Mouse (Mus musculus): ENCODE measurements around the gene Ptprn2.
"Not testable (repeated sequence)": the region's sequence is repeated elsewhere in the genome, so short reads cannot be mapped to it uniquely, and the experiment has no call there.

The Ptprn2 gene

DNA sequence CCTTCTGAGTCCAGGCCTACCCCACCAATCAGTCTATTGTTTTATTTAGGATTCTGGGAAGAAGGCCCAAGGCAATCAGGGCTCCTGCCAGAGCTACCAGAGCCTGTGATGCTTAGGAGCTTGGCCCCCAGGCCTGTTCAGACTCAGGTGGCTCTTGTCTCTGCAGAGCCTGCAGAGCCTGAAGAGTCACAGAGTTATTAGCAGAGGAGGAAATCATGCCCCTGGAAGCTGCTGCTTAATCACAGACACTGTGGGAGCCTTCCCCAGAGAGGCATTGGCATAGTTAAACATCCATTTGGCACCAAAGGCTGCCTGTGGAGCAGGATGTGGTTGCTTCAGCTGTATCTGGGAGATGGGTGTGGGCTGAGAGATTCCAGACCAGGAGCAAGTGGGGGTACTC is 30.3 kb downstream of the Ptprn2 start:
- no peak for DNase-seq

DNA sequence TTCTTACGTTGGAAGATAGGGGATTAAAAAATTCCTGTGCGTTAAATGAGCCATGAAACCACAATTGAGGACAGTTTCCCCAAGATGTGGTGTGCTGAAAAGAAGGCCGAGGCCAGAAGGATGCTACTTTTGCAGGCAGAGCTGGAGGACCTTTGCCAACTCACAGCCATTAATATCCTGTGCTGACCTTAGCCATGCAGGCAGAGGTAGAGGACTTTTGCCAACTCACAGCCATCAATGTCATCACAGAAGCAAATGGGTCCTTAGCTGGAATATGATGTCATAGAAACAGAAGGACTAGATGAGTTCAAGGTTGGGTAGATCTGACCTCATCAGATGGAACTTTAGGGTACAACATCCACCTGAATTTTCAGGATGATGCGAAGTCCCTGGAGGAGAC is 43.3 kb downstream of the Ptprn2 start:
- no peak for DNase-seq

DNA sequence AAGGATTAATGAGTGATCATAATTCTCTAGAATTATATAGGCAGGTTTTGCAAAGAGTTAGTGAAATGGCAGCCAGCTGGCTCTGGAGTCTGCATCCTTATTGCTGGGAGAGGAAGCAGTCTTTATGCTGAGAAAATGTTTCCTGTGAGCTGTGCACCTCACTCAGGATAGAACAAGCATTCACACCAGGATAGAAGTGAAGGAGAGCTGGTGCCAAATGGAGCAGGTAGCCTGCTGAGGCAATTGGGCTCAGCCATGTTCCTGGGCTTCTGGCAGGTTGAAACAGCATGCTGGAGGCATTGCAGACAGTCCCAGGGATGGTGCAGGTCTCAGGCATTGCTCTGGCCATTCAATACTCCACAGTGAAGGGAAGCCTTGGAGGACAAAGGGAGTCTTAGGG is 47.8 kb downstream of the Ptprn2 start:
- DNase-seq = no peak

DNA sequence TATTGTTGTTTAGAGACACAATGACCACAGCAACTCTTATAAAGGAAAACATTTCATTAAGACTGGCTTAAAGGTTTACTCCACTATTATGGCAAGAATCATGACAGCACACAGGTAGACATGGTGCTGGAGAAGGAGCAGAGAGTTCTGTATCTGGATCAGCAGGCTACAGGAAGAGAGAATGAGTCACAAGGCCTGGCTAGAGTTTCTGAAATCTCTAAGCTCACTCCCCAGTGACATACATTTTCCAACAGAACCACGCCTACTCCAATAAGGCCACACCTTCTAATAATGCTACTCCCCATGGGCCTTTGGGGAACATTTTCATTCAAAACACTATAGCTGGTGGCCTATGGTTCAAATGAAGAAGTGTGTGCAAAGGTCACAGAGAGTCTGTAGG is 53.8 kb downstream of the Ptprn2 start:
- DNase-seq = no peak

DNA sequence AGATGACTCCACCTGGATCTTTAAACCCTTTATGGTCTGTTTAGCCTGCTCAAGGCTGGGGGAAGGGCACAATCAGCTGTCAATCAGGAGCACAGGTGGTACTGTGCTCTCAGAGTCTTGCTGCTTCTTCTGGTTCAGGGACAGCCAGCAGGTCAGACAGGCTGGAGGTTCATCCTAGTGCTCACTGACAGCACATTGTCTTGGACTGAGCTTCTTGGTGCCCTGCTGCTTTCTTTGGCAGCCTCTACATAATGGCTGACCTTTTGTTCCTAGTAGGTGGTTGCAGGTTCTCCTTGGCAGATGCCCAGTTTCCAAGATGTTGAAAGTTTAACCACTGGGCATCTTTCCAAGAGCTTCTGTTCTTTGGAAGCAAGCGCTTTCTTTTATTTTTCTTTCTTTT is 55.1 kb downstream of the Ptprn2 start:
- DNase-seq = no peak

DNA sequence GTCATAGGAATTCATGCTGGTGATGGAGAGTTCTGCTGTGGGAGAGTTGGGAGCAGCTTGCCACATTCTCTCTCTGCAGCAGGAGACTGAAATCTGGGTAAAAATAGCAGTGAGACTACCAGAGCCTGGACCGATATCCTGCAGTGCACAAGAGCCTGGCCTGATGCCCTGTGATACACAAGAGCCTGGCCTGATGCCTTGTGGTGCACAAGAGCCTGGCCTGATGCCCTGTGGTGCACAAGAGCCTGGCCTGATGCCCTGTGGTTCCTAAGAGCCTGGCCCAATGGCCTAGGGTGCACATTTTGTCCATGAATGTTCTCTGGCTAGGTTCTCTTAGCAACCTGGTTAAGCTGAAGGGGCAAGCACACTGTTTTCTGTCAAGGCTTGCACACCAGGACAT is 64.5 kb downstream of the Ptprn2 start:
- DNase-seq = no peak

DNA sequence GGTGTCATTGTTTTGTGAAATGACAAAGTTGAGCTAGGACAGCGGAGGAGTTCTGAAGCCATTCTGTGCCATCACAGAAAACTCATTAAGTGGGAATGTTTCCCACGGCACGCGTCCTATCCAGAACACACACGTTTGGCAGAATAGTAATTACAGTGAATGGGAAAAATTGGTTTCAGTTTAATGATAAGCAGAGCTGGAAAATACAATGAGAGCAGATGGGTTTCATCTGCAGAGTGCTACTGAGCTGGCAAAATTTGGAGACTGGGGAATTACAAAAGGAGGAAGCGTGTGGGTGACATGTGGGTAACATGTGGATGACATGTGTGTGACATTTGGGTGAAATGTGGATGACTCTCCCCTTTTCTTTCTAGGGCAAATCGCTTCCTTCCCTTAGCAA is 66.0 kb downstream of the Ptprn2 start:
- DNase-seq = no peak

DNA sequence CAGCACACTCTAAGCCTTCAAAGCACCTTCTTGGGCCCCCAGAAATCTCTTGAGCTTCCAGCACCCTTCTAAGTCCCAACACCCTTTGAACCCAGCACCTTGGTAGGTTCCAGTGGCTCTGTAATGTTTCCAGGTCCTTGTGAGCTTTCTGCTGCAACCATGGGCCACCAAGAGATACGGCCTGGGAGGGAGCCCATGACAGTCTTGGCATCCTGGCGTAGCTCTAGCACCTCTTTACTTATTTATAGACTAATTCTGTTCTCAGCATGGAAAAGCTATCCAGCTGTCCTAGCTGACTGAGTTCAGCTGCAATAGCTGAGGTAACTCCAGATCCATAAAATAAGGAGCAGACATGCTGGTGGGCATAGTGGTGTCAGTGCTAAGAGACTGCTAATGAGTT is 66.8 kb downstream of the Ptprn2 start:
- DNase-seq = no peak

DNA sequence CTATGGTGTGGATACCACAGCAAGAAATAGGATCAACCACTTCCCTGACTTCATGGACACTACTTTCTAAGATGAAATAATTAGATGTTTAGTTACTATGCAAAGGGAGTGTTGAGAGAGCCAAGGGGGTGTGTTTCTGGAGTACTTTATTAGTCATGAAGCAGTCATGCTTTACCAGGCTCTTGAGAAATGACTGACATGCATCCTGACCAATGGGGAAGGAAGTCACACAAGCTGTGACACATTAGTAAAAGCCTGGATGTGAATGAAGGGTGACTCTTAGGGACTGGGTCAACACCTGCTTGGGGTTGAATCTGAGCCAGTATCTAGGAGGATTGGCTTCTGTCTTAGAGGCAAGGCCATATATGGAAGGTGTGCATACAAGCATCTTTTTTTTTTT is 67.8 kb downstream of the Ptprn2 start:
- DNase-seq = no peak

DNA sequence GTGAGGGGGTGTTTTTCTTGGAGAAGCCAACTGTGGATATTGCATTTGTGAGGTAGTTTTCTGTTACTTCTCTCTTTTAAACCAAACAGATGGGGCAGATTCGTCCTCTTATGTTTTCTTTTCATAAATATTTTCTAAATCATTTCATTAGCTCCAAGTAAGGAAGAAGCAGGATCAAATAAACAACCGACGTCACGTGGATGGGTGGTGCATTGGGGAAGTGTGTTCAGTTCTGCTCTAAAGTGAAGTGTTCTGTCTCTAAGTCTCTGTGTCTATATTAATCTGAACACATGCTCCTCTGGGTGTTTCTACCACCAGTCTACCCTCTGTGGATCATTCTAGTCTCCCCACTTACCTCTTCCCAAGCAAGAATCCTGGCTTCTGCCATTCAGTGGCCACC is 70.4 kb downstream of the Ptprn2 start:
- DNase-seq = no peak

DNA sequence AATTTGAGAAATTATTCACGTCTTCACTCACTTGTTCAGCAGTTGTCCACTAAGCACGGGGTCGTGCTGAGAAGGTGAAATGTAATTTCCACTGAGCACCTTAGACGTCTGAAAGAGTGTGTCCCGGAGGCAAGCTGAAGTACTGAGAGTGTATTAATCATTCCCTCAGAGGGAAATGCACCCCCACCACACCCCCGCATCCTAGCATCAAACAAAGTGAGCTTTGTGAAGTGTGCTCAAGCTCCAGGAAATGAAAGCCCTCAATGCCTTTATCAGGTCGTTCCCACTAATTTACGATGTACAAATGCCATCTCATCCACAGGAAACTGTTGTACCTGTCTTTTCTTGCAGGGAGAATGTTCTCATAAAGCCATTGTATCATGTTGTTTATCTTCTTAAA is 78.9 kb downstream of the Ptprn2 start:
- no peak for DNase-seq

DNA sequence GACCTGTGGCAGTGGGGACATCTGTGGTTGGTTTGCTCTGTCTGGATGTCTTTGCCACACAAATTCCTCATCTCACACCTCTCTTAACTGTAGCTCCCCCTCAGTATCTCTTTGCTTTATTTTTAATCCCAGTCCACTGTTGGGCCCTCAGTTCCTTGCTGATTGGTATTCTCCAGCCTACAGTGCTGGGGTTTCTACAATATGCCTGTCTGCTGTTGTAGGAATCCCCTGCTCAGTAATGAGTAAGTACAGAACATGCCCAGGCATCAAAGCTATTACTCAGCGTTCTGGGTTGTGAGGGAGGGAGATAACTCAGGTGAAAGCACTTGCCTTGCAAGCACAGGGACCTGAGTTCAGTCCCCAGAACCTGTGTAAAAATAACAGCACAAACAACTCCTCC is 81.2 kb downstream of the Ptprn2 start:
- DNase-seq = no peak

DNA sequence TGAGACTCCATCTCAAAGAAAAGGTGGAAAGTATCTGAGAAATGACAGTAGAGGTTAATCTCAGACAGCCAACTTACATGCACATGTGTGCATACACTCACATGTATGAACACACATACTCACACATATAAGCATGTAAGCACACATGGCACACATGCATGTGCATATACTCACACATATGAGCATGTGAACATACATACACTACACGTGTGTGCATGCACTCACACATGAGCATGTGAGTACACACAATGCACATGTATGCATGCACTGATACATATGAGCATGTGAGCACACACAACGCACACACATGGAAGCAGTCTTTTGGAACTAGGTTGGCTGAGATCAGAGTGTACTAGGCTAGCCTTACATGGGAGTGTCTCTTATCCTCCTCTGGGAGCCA is 81.7 kb downstream of the Ptprn2 start:
- DNase-seq = no peak

DNA sequence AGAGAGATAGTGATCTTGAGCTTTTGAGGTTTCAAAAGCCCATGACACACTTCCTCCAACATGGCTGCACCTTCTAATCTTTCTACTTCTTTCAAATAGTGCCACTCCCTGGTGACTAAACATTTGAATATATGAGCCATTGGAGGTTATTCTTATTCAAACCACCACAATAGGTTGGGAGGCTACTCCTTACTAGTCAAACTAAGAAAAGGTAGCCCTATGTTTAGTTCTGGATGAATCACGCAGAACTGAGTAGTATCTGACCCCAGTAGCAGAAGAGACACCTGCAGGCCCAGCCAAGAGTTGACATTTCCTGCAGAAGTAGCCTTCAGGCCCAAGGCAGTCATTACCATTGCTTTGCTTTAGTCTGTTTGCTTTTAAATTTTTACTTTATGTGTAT is 84.0 kb downstream of the Ptprn2 start:
- DNase-seq = no peak

DNA sequence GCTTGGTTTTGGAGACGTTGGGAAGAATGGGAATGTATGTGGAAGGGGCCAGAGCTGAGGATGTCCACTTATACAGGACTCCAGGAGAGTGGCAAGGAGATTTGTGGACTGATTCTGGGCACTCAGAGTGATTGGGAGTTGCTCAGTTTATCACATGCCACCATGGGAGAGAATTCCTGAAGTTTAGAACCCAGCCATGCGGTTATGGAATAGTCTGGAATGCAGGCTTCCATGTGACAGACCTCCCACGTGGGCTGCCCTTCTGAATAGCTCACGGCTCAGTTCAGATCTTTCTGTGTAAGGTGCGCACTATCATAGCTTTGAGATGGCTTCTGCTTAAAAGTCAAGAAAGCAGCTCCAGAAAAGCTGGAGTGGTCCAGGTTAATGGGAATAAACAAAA is 88.6 kb downstream of the Ptprn2 start:
- DNase-seq = no peak

DNA sequence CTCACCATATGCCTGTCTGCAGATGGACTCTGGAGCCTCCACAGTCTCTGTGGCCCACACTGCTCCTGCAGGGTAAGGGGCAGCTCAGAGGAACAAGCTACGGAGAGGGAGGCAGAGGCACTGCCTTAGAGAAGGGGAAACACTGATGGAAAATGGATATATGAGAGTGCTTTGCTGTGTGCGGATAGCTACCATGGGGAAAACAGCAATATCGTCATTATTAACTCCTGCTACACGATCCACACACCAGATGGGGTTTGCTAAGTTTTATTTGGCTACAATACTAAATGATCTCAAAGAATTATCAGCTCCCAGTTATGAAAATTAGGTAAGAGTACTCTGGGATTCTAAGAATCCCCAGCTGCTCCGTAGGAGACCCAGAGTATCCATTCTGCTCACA is 89.2 kb downstream of the Ptprn2 start:
- DNase-seq = no peak

DNA sequence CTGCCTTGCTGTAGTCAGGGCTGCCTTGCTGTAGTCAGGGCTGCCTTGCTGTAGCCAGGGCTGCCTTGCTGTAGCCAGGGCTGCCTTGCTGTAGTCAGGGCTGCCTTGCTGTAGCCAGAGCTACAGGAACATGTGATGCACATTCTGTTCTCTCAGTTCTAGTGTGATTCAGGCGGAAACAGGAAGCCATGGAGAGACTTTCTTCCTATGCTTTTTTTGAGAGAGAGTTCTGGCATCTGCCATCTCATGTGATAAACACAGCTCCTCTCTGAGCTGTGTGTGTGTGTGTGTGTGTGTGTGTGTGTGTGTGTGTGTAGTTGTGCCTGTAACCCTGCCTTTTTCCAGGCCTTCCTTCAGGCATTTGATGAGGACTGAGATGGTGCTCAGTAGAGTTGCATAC is 92.4 kb downstream of the Ptprn2 start:
- not testable (repeated sequence) for DNase-seq

DNA sequence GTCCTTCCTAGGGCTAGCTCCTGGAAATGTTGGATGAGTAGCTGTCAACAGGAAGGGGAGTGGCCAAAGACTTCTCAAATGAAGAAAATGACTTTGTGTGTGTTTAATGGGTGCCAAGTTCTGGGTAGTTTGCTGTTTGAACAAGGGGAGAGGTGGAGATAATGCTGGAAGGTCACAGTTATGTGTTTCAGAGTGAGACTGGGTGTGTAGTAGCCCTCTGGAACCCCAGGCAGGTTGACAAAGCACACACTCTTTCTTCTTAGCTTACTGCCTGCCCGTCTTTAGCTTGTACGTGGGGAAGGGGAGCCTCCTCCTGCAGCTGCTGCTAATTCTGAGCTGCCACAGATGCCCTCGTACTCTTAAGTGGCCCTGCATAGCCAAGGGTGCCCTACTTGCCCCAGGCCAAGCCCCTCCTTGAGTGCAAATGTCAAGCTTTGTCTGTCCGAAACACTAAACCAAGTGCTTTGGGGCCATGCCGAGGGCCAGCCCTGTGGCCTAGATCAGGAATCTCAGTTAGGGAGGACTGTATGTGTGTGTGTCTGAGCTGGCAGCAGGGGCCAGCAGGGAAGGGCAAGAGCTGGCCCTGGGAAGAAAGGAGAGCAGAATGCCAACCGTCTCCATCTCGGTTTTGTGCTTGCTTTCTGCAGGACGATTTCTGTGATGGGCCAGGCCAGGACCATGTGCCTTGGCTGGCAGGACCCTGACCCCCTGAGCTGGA is 95.5 kb downstream of the Ptprn2 start:
- no peak for DNase-seq

DNA sequence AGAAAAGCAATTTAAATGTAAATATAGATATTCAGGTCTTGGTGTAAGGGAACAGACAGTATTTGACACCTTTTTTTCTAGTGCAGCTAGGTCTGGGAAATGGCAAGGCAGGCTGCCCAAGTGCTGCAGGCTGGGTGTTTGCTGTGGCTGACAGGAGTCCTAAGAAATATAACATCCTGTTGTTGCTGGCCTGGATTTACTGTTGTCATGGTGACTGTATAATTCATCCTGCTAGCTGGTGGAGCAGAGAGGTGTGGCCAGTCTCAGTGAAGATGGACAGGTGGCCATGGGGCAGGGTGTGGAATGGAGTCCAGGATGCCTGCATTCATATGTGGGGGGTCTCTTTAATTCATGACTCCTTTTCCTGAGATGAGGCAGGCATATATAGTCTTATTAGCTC is 96.3 kb downstream of the Ptprn2 start:
- DNase-seq = no peak

DNA sequence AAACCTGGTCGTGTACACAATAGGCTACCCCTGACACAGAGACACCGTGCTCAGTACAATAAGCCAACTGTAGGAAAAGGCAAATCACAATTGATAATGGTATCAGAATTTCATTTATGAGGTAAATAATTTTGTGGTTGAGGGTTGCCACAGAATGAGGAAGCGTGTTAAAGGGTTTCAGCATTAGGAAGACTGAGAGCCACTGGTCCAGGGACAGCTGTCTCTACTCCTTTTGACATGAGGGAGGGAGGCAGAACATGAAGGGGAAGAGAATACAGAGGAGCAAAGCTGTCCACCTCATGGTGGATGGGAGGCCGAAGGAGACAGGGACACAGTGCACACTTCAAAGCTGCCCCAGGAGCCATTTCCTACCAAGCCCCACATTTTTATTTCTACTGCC is 97.3 kb downstream of the Ptprn2 start:
- DNase-seq = no peak

DNA sequence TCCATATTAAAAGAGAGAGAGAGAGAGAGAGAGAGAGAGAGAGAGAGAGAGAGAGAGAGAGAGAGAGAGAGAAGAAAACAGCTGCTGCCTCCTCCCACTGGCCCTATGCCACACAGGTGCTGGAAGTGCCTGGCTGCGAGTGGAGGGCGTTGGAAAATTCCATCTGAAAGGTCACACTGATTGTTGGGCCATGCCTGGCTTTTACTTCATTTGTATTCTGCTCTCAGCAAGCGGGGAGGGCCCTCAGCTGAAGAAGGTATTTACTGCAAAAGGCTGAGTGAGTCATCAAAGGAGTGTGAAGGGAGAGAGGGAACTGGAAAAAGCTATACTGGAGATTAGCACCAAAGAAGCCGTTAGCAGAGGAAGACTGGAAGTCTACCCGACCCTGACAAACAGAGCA is 99.5 kb downstream of the Ptprn2 start:
- DNase-seq = no peak

DNA sequence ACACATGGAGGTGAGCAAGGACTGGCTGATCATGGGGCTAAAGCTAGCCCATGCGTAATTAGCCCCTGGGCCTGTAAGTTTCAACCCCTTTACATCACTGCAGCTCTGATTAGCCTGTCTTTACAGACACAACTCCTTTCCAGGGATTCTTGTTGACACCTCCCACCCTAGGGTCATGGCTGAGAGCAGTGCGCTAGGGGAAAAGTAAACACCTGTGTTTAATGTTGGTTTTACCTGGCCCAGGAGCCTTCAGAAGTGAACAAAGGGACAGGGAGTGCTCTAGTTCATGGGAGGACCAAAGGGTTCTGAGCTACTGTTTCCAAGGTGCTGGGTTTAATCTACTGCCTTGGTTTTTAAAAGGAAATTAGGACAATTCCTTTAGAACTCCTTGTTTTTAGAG is 100.6 kb downstream of the Ptprn2 start:
- DNase-seq = no peak

DNA sequence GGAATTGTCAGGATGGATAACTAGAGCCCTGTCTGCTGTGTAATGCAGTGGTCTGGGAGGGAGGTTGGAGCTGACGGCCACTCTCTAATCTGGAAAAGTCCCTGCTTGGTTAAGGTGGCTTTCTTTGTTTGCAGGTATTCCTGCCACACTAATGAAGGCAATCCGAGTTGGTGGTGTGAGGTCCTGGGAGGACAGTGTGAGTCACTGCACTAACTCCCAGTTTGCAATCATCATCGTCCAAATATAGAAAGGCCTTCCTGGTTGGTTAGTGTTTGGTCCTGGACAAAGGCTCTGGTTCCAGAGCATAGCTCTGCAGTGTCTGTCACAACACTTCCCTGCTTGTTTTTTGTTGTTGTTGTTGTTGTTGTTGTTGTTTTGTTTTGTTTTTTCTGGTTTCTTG is 102.0 kb downstream of the Ptprn2 start:
- DNase-seq = no peak

DNA sequence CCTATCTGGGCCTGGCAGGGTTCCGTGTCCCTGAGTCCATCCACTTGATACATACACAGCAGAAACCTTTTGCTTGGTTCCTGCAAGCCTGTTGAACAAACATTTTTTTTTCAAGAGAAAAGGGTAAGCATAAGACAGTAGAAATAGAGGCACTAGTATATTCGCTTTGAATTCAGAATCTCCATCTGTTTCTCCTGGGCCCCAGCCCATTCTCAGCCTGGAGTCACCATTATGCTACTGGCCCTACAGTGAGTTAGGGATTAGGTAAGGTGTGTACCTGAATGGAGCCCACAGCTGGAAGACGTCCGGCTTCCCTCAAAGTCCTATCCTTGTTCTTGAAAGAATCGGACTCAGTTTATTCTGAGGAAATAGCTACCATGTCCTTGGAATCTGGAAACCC is 104.6 kb downstream of the Ptprn2 start:
- no peak for DNase-seq

DNA sequence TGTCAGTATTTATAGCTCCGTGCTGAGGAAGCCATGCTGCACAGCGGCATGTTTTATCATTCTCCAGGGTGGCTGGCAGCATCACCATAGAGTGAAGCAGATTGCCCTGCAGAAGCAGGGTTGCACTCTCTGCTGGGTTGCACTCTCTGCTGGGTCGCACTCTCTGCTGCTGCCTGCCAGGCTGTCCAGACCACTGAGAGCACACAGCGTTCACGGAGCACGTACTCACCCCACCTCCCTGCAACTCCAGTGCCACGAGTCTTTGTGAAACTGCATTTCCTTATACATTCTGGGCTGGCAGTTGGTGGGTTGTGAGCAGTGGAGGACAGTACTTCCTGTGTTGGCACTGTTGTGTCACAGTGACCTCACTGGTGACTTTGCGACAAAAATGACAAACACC is 108.9 kb downstream of the Ptprn2 start:
- DNase-seq = no peak

Data from spleen, adult 18-20 months (tissue).